ENCODE assay signal across 1 mouse cellular context in the genomic region with DNA sequence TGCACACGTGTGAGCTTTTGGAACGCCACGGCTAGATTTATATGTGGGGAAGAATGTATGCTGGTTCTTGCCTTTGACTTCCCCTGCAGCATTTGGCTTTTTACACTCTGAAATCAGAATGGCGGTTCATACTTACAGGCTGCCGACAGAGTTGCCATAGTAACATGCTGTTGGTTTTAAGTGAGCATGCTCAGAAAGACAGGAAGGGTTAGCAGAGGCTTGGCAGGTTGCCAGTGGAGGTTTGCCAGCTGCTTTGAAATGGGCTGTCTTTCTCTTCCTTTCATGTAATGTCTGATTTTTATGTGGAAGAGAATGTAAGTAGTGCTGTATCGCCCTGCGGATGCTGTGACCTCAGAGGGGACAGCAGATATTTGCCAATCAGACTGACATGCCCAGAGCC.
TF ChIP-seq lines count a peak whose summit lies in the region.

No protein-coding gene starts in this region.

TF ChIP-seq in MEL, 35 proteins besides CTCF, POLR2A, EP300 and RAD21 (continued from another document):
- no peak for TF ChIP-seq SMC3 (IDR thresholded peaks at IDR 0.05; ENCODE audit: low read depth, low read length)
